Mouse (Mus musculus): Measurements from ENCODE around the gene Flt1.

- TF ChIP-seq CTCF (IDR thresholded peaks at IDR 0.05; ENCODE audit: extremely low read depth, insufficient read depth, insufficient read length, insufficient replicate concordance) (no peak), POLR2A (IDR thresholded peaks at IDR 0.05; ENCODE audit: low read depth, low read length) (no peak)
These were observed 146.7 kb downstream of the Flt1 start for GRCm38 (mm10) chr5:147579148-147579547.
